Mouse (Mus musculus) limb, embryonic 15.5 days (tissue): ENCODE data around the gene Selenos. TPM values are rescaled to one million over a fixed set of nuclear protein-coding genes. Genes with fewer than 3 reads are reported as not detected.

Source experiments
- ATAC-seq: fragments of 200-750 bp; cut with Nextera tagmentation; 2 replicates; pipeline ENCODE4 v1.8.0; 2017; ENCODE audit warnings: low read depth, moderate TSS enrichment; ENCODE audit not compliant: insufficient number of reproducible peaks, low FRiP score, low TSS enrichment
- H3K27ac ChIP-seq: fragments of 300-500 bp; sonication (generic); 2 replicates; pipeline ENCODE4 v1.5.1; 2015; ENCODE audit warnings: moderate library complexity, mild to moderate bottlenecking, inconsistent platforms
- H3K27me3 ChIP-seq: fragments of 300-500 bp; sonication (generic); 2 replicates; pipeline ENCODE4 v1.6.1; 2015; ENCODE audit warnings: inconsistent platforms
- H3K36me3 ChIP-seq: fragments of 300-500 bp; sonication (generic); 2 replicates; pipeline ENCODE4 v1.6.1; 2015; ENCODE audit warnings: inconsistent platforms
- H3K4me1 ChIP-seq: fragments of 300-500 bp; sonication (generic); 2 replicates; pipeline ENCODE4 v1.6.1; 2015; ENCODE audit warnings: inconsistent platforms
- H3K4me2 ChIP-seq: fragments of 300-500 bp; sonication (generic); 2 replicates; pipeline ENCODE4 v1.6.1; 2015; ENCODE audit warnings: mild to moderate bottlenecking, inconsistent platforms
- H3K4me3 ChIP-seq: fragments of 300-500 bp; sonication (generic); 2 replicates; pipeline ENCODE4 v1.5.1; 2015; ENCODE audit warnings: mild to moderate bottlenecking, inconsistent platforms
- H3K9ac ChIP-seq: fragments of 300-500 bp; sonication (generic); 2 replicates; pipeline ENCODE4 v1.6.1; 2015; ENCODE audit warnings: inconsistent platforms
- H3K9me3 ChIP-seq: fragments of 300-500 bp; sonication (generic); 2 replicates; pipeline ENCODE4 v1.6.1; 2016; ENCODE audit warnings: inconsistent platforms
- WGBS: fragments of 180-500 bp; shearing (Covaris S2); methylation state at CpG from one replicate; pipeline ENCODE4 v1.1.7; 2015; 5-methylcytosine and 5-hydroxymethylcytosine counted together
- polyA plus RNA-seq: library from polyadenylated mRNA; unstranded; fragments of >200 nt; fragmentation: Nextera tagmentation; extraction: Ambion mirVana; gene quantifications from 2 replicates; pipeline ENCODE4 v1.2.1, GENCODE M21; 2015

Selenos gene
- polyA plus RNA-seq, 1 experiment from 2014 or later: 154 TPM

GRCm38 (mm10) chr7:66088077-66088476 is 8.6 kb downstream of the Selenos start:
- no peak for ATAC-seq
- H3K9me3 ChIP-seq: no peaks in the 10 kb centered on the region
- H3K4me1 ChIP-seq: no peaks in the 10 kb centered on the region
- H3K4me2 ChIP-seq: no peak overlapping the region
- no peak overlapping the region for H3K9ac ChIP-seq
- peaks cover 91% of the 10 kb centered on the region for H3K36me3 ChIP-seq
- 88% methylated on average over 2 of the region's 2 CpGs for WGBS
- no peaks in the 10 kb centered on the region for H3K27me3 ChIP-seq
- H3K4me3 ChIP-seq: no peak overlapping the region
- H3K27ac ChIP-seq: no peak overlapping the region

- no peak for ATAC-seq
- H3K9ac ChIP-seq: no peak overlapping the region
- no peaks in the 10 kb centered on the region for H3K4me1 ChIP-seq
- H3K36me3 ChIP-seq: peaks cover 66% of the 10 kb centered on the region
- no peaks in the 10 kb centered on the region for H3K27me3 ChIP-seq
- H3K27ac ChIP-seq: no peak overlapping the region
- no peaks in the 10 kb centered on the region for H3K9me3 ChIP-seq
- 84% methylated on average over 11 of the region's 11 CpGs for WGBS
- H3K4me3 ChIP-seq: no peak overlapping the region
- no peak overlapping the region for H3K4me2 ChIP-seq
These were observed 11.3 kb downstream of the Selenos start for GRCm38 (mm10) chr7:66090676-66091190.

- Histone ChIP-seq H3K9ac (no peak overlapping the region), H3K36me3 (peaks cover 58% of the 10 kb centered on the region), H3K4me3 (no peak overlapping the region), H3K27ac (no peak overlapping the region), H3K4me1 (no peaks in the 10 kb centered on the region), H3K27me3 (no peaks in the 10 kb centered on the region), H3K4me2 (no peak overlapping the region), H3K9me3 (no peaks in the 10 kb centered on the region)
- WGBS: 87% methylated on average over 7 of the region's 7 CpGs
- ATAC-seq: no peak
These were observed 12.1 kb downstream of the Selenos start for GRCm38 (mm10) chr7:66091553-66091952.

GRCm38 (mm10) chr7:66092656-66093055 is 13.2 kb downstream of the Selenos start:
- Histone ChIP-seq H3K27me3 (no peaks in the 10 kb centered on the region), H3K4me3 (no peak overlapping the region), H3K27ac (no peak overlapping the region), H3K4me2 (no peak overlapping the region), H3K9me3 (no peaks in the 10 kb centered on the region), H3K36me3 (peaks cover 47% of the 10 kb centered on the region), H3K4me1 (no peaks in the 10 kb centered on the region), H3K9ac (no peak overlapping the region)
- no peak for ATAC-seq
- 87% methylated on average over 8 of the region's 8 CpGs for WGBS

GRCm38 (mm10) chr7:66094141-66094540 is 14.7 kb downstream of the Selenos start:
- 66% methylated on average over 5 of the region's 5 CpGs for WGBS
- no peak for ATAC-seq

GRCm38 (mm10) chr7:66098803-66099202 is 19.4 kb downstream of the Selenos start:
- no peak overlapping the region for H3K4me3 ChIP-seq
- WGBS: 78% methylated on average over 7 of the region's 7 CpGs
- 0 out of 2 replicates have a peak, but pooled peaks have one; percentile 45 for ATAC-seq
- no peaks in the 10 kb centered on the region for H3K4me1 ChIP-seq
- no peaks in the 10 kb centered on the region for H3K9me3 ChIP-seq
- H3K36me3 ChIP-seq: no peaks in the 10 kb centered on the region
- no peak overlapping the region for H3K9ac ChIP-seq
- H3K27me3 ChIP-seq: peaks cover 5% of the 10 kb centered on the region; the same call in 1 of the 2 replicates
- H3K4me2 ChIP-seq: no peak overlapping the region
- H3K27ac ChIP-seq: no peak overlapping the region

More at GRCm38 (mm10) chr7:66094141-66094540, 14.7 kb downstream of the Selenos start:
- Histone ChIP-seq H3K27me3 (no peaks in the 10 kb centered on the region), H3K4me1 (no peaks in the 10 kb centered on the region), H3K9me3 (no peaks in the 10 kb centered on the region), H3K9ac (no peak overlapping the region), H3K4me2 (no peak overlapping the region), H3K4me3 (no peak overlapping the region), H3K27ac (no peak overlapping the region), H3K36me3 (peaks cover 33% of the 10 kb centered on the region)

- no peak for ATAC-seq
- Histone ChIP-seq H3K27ac (no peak overlapping the region), H3K4me3 (no peak overlapping the region), H3K27me3 (peaks cover 5% of the 10 kb centered on the region; the same call in 1 of the 2 replicates), H3K36me3 (no peaks in the 10 kb centered on the region), H3K4me2 (no peak overlapping the region), H3K4me1 (peaks cover 2% of the 10 kb centered on the region), H3K9ac (no peak overlapping the region), H3K9me3 (no peaks in the 10 kb centered on the region)
- 6% methylated on average over 4 of the region's 4 CpGs for WGBS
These were observed 22.4 kb downstream of the Selenos start for GRCm38 (mm10) chr7:66101866-66102265.

GRCm38 (mm10) chr7:66104531-66104930 is 25.1 kb downstream of the Selenos start:
- no peaks in the 10 kb centered on the region for H3K36me3 ChIP-seq
- no peak overlapping the region for H3K4me2 ChIP-seq
- H3K9ac ChIP-seq: no peak overlapping the region
- H3K4me1 ChIP-seq: peaks cover 11% of the 10 kb centered on the region
- H3K27ac ChIP-seq: no peak overlapping the region
- WGBS: 87% methylated on average over 5 of the region's 5 CpGs
- no peak overlapping the region for H3K4me3 ChIP-seq
- H3K27me3 ChIP-seq: peaks cover 5% of the 10 kb centered on the region; the same call in 1 of the 2 replicates
- ATAC-seq: no peak
- H3K9me3 ChIP-seq: no peaks in the 10 kb centered on the region

GRCm38 (mm10) chr7:66105771-66106170 is 26.3 kb downstream of the Selenos start:
- Histone ChIP-seq H3K9me3 (no peaks in the 10 kb centered on the region), H3K36me3 (no peaks in the 10 kb centered on the region), H3K9ac (no peak overlapping the region), H3K4me1 (peaks cover 11% of the 10 kb centered on the region), H3K4me3 (no peak overlapping the region), H3K4me2 (no peak overlapping the region), H3K27ac (no peak overlapping the region), H3K27me3 (peaks cover 4% of the 10 kb centered on the region; the same call in 1 of the 2 replicates)
- 43% methylated on average over 4 of the region's 4 CpGs for WGBS
- ATAC-seq: no peak

GRCm38 (mm10) chr7:66106581-66107056 is 27.2 kb downstream of the Selenos start:
- Histone ChIP-seq H3K4me1 (peaks cover 18% of the 10 kb centered on the region), H3K9ac (no peak overlapping the region), H3K4me3 (no peak overlapping the region), H3K9me3 (no peaks in the 10 kb centered on the region), H3K27me3 (no peaks in the 10 kb centered on the region), H3K36me3 (no peaks in the 10 kb centered on the region), H3K27ac (peak overlapping the region; percentile 39; the same call in 1 of the 2 replicates), H3K4me2 (0 out of 2 replicates have a peak overlapping the region, but pooled peaks have one; percentile 8)
- no peak for ATAC-seq
- WGBS: 41% methylated on average over 7 of the region's 7 CpGs

- H3K4me2 ChIP-seq: 0 out of 2 replicates have a peak overlapping the region, but pooled peaks have one; percentile 8
- WGBS: 65% methylated on average over 11 of the region's 11 CpGs
- H3K4me1 ChIP-seq: peaks cover 21% of the 10 kb centered on the region
- no peak overlapping the region for H3K9ac ChIP-seq
- ATAC-seq: no peak
- H3K27ac ChIP-seq: no peak overlapping the region
- H3K9me3 ChIP-seq: no peaks in the 10 kb centered on the region
- no peaks in the 10 kb centered on the region for H3K27me3 ChIP-seq
- H3K36me3 ChIP-seq: no peaks in the 10 kb centered on the region
- H3K4me3 ChIP-seq: no peak overlapping the region
These were observed 27.8 kb downstream of the Selenos start for GRCm38 (mm10) chr7:66107206-66107605.

GRCm38 (mm10) chr7:66107930-66108329 is 28.5 kb downstream of the Selenos start:
- WGBS: 16% methylated on average over 7 of the region's 7 CpGs

More at GRCm38 (mm10) chr7:66107930-66108329, 28.5 kb downstream of the Selenos start:
- Histone ChIP-seq H3K27ac (no peak overlapping the region), H3K4me1 (peaks cover 24% of the 10 kb centered on the region), H3K27me3 (no peaks in the 10 kb centered on the region), H3K4me3 (no peak overlapping the region), H3K9ac (no peak overlapping the region), H3K4me2 (no peak overlapping the region), H3K36me3 (no peaks in the 10 kb centered on the region), H3K9me3 (no peaks in the 10 kb centered on the region)
- no peak for ATAC-seq
